10 mouse cellular contexts compared by ENCODE assay signal in genomic region chr11:116418194-116418840, GRCm38 (mm10). TPM values are rescaled to one million over a fixed set of nuclear protein-coding genes. Genes with fewer than 3 reads are reported as not detected.
DNase-seq lines count a peak whose midpoint lies in the region; ATAC-seq lines count a peak whose summit lies in the region.
"Had no signal": no experiment of that assay in that cellular context is flagged by ENCODE, and none has a peak within 500 bp of the region (broad histone marks: within the 10 kb centered on the region; RNA-seq: fewer than 3 reads in every experiment).

No protein-coding gene starts in this region.

- H3K4me2 ChIP-seq in midbrain, embryonic 12.5 days (replicated peaks): no peak overlapping the region
- H3K4me2 ChIP-seq in midbrain, embryonic 14.5 days (ENCODE audit: low read length): no peak overlapping the region

- peaks cover 17% of the 10 kb centered on the region for H3K27me3 ChIP-seq in midbrain, embryonic 12.5 days
- H3K27me3 ChIP-seq in midbrain, embryonic 14.5 days (ENCODE audit: control insufficient read depth, insufficient read depth, low read length): no peaks in the 10 kb centered on the region

- ATAC-seq in midbrain, embryonic 12.5 days (ENCODE audit: low FRiP score, low read depth): no peak
- ATAC-seq in midbrain, embryonic 14.5 days (ENCODE audit: low FRiP score, low TSS enrichment): no peak

- H3K36me3 ChIP-seq in midbrain, embryonic 12.5 days: no peaks in the 10 kb centered on the region
- H3K36me3 ChIP-seq in midbrain, embryonic 14.5 days (ENCODE audit: control insufficient read depth, insufficient read depth, low read length): no peaks in the 10 kb centered on the region
- H3K36me3 ChIP-seq: G1E had no signal

- peaks cover 11% of the 10 kb centered on the region; the same call in 1 of the 2 replicates for H3K4me1 ChIP-seq in midbrain, embryonic 12.5 days
- peaks cover 4% of the 10 kb centered on the region; the same call in 1 of the 2 replicates for H3K4me1 ChIP-seq in midbrain, embryonic 14.5 days (ENCODE audit: control insufficient read depth, insufficient read depth, low read length)

- DNase-seq in gastrocnemius, postnatal 14 days: peak; percentile 50
- DNase-seq in gastrocnemius, postnatal 25 days: no peak
- no peak for DNase-seq in midbrain, embryonic 14.5 days
- peak; percentile 75 for DNase-seq in fibroblast of lung, adult 2 months (ENCODE audit: low read depth)
- DNase-seq in naive thymus-derived CD4-positive, alpha-beta T cell, adult 2 months (ENCODE audit: low read depth): peak; percentile 39
- DNase-seq in urinary bladder, adult 2 months (ENCODE audit: low spot score): no peak
- no peak for DNase-seq in kidney, adult 11 months

- no peak overlapping the region for H3K9ac ChIP-seq in midbrain, embryonic 12.5 days (replicated peaks)
- no peak overlapping the region for H3K9ac ChIP-seq in midbrain, embryonic 14.5 days (replicated peaks; ENCODE audit: low read length)

- no peak overlapping the region for H3K4me3 ChIP-seq in midbrain, embryonic 12.5 days
- no peak overlapping the region for H3K4me3 ChIP-seq in midbrain, embryonic 14.5 days (replicated peaks; ENCODE audit: low read depth, low read length)

- 18% methylated on average over 2 of the region's 2 CpGs for WGBS in midbrain, embryonic 12.5 days
- WGBS in midbrain, embryonic 14.5 days: 31% methylated on average over 2 of the region's 2 CpGs

- intact Hi-C loops in gastrocnemius, postnatal 14 days (cut with DNase I; ENCODE audit: low total_unique reads): no loop called here

- H3K27ac ChIP-seq in midbrain, embryonic 12.5 days (replicated peaks): peak overlapping the region; percentile 30; the same call in 1 of the 2 replicates
- no peak overlapping the region for H3K27ac ChIP-seq in midbrain, embryonic 14.5 days (replicated peaks; ENCODE audit: low read depth, low read length)

- no peaks in the 10 kb centered on the region for H3K9me3 ChIP-seq in midbrain, embryonic 12.5 days
- no peaks in the 10 kb centered on the region for H3K9me3 ChIP-seq in midbrain, embryonic 14.5 days (ENCODE audit: control insufficient read depth, low read length)

RNA-seq across cellular contexts. Expression of gene Rnf157, which starts 5.5 kb away (rescaled TPM):
- 10 to 100 TPM; 38.3 to 48.7 TPM for total RNA-seq in gastrocnemius, postnatal 14 days (2021)
- 10 to 100 TPM; 21.8 to 31.4 TPM for total RNA-seq in gastrocnemius, postnatal 25 days (2021)
- 35.7 and 37.8 TPM in 2 replicates for polyA plus RNA-seq in midbrain, embryonic 12.5 days (2016; fragmentation: Nextera tagmentation; extraction: Ambion mirVana)
- 45.5 and 50.2 TPM in 2 replicates for polyA plus RNA-seq in midbrain, embryonic 14.5 days (2014; fragmentation: Nextera tagmentation; extraction: Ambion mirVana)
- polyA plus RNA-seq in urinary bladder, adult 2 months (2012; rRNA removed): 5.0 and 8.3 TPM in 2 replicates

RNA-seq across cellular contexts. Expression of gene Ubald2, which starts 15.6 kb away (rescaled TPM):
- total RNA-seq in gastrocnemius, postnatal 14 days (2021): 10 to 100 TPM; 42.6 to 58.9 TPM
- total RNA-seq in gastrocnemius, postnatal 25 days (2021): 10 to 100 TPM; 35.9 to 40.4 TPM
- polyA plus RNA-seq in midbrain, embryonic 12.5 days (2016; fragmentation: Nextera tagmentation; extraction: Ambion mirVana): 47.7 and 52.5 TPM in 2 replicates
- polyA plus RNA-seq in midbrain, embryonic 14.5 days (2014; fragmentation: Nextera tagmentation; extraction: Ambion mirVana): 77.5 and 87.8 TPM in 2 replicates
- polyA plus RNA-seq in urinary bladder, adult 2 months (2012; rRNA removed): 89.8 and 104 TPM in 2 replicates

RNA-seq across cellular contexts. Expression of gene Qrich2, which starts 47.7 kb away (rescaled TPM):
- not detected for total RNA-seq in gastrocnemius, postnatal 14 days (2021)
- not detected for total RNA-seq in gastrocnemius, postnatal 25 days (2021)
- not detected in 2 replicates for polyA plus RNA-seq in midbrain, embryonic 12.5 days (2016; fragmentation: Nextera tagmentation; extraction: Ambion mirVana)
- polyA plus RNA-seq in midbrain, embryonic 14.5 days (2014; fragmentation: Nextera tagmentation; extraction: Ambion mirVana): 0.09 TPM in 1 of 2 replicates, not detected in the other
- 0.06 and 0.12 TPM in 2 replicates for polyA plus RNA-seq in urinary bladder, adult 2 months (2012; rRNA removed)
- total RNA-seq: liver, adult 2 months had no signal

Comparison
In these comparisons a context has a peak if more than half of its experiments do, and no peak if none do; other contexts are left out.
1. DNase-seq: peak in gastrocnemius, postnatal 14 days (single experiment), fibroblast of lung, adult 2 months (single experiment) and naive thymus-derived CD4-positive, alpha-beta T cell, adult 2 months (single experiment); none in gastrocnemius, postnatal 25 days (single experiment), midbrain, embryonic 14.5 days (single experiment), urinary bladder, adult 2 months (single experiment) and kidney, adult 11 months (single experiment).